Mouse (Mus musculus) spleen, adult 2 months (tissue): ENCODE measurements at regions not wholly inside any gene's neighbourhood (a gene's known extent, or its start where the extent isn't known, plus 50 kb on each side); places are given as distances from the start of the nearest gene placed in this dataset.

Experiments used
- DNase-seq, 2 experiments: peaks; one replicate each; pipeline versions ENCODE4 v3.0.0 to v3.0.0-alpha.2; 2012 to 2021; ENCODE audit warnings: low spot score in 2 of 2, low read depth in 1 of 2
- H3K27ac ChIP-seq: fragments of 200-500 bp; 2 replicates; pipeline ENCODE4 v1.5.1; 2012; ENCODE audit warnings: low read length, inconsistent platforms; ENCODE audit not compliant: insufficient read depth
- H3K27me3 ChIP-seq: fragments of 200-500 bp; 2 replicates; pipeline ENCODE4 v1.6.1; 2012; ENCODE audit warnings: mild to moderate bottlenecking, moderate library complexity, low read length, inconsistent platforms; ENCODE audit not compliant: control insufficient read depth, insufficient read depth
- H3K36me3 ChIP-seq: fragments of 200-500 bp; 2 replicates; pipeline ENCODE4 v1.6.1; 2012; ENCODE audit warnings: mild to moderate bottlenecking, low read length, inconsistent platforms; ENCODE audit not compliant: control insufficient read depth, insufficient read depth
- H3K4me1 ChIP-seq: fragments of 200-500 bp; 2 replicates; pipeline ENCODE4 v1.6.1; 2011; ENCODE audit warnings: inconsistent platforms; ENCODE audit not compliant: control insufficient read depth, insufficient read depth, insufficient read length
- H3K4me3 ChIP-seq: fragments of 200-500 bp; 2 replicates; pipeline ENCODE4 v1.5.1; 2011; ENCODE audit warnings: mild to moderate bottlenecking, inconsistent platforms; ENCODE audit not compliant: insufficient read depth, insufficient read length; ENCODE audit errors: extremely low read depth
- CTCF ChIP-seq: fragments of 200-500 bp; IDR thresholded peaks from 2 replicates; pipeline ENCODE4 v1.5.1; 2011; ENCODE audit warnings: mild to moderate bottlenecking, inconsistent platforms; ENCODE audit not compliant: insufficient read depth, insufficient read length, insufficient replicate concordance; ENCODE audit errors: extremely low read depth
- POLR2A ChIP-seq: fragments of 200-500 bp; IDR thresholded peaks from 2 replicates; pipeline ENCODE4 v1.6.1; 2011; ENCODE audit warnings: low read depth, low read length, inconsistent platforms
- WGBS: fragments of 180-500 bp; shearing (Covaris S2); methylation state at CpG from one replicate; pipeline ENCODE4 v1.1.7; 2018; 5-methylcytosine and 5-hydroxymethylcytosine counted together

- DNase-seq, result no peak
- Histone ChIP-seq H3K4me1 (no peaks in the 10 kb centered on the region; the same call in 1 of the 2 replicates), H3K4me3 (no peak overlapping the region), H3K36me3 (no peaks in the 10 kb centered on the region), H3K27ac (no peak overlapping the region), H3K27me3 (no peaks in the 10 kb centered on the region)
- 43% methylated on average over 26 of the region's 26 CpGs for WGBS
- no peak for TF ChIP-seq POLR2A
- no peak for TF ChIP-seq CTCF
Measured at GRCm38 (mm10) chr9:61509591-61510191, 137.5 kb downstream of the Tle3 start.

GRCm38 (mm10) chr9:61509091-61509490, 136.9 kb downstream of the Tle3 start:
- no peak for DNase-seq
- H3K27me3 ChIP-seq, result no peaks in the 10 kb centered on the region
- no peaks in the 10 kb centered on the region; the same call in 1 of the 2 replicates for H3K4me1 ChIP-seq
- no peak overlapping the region for H3K27ac ChIP-seq
- TF ChIP-seq POLR2A, result no peak
- no peak for TF ChIP-seq CTCF
- 75% methylated on average over 5 of the region's 5 CpGs for WGBS
- H3K36me3 ChIP-seq, result no peaks in the 10 kb centered on the region
- no peak overlapping the region for H3K4me3 ChIP-seq

DNA sequence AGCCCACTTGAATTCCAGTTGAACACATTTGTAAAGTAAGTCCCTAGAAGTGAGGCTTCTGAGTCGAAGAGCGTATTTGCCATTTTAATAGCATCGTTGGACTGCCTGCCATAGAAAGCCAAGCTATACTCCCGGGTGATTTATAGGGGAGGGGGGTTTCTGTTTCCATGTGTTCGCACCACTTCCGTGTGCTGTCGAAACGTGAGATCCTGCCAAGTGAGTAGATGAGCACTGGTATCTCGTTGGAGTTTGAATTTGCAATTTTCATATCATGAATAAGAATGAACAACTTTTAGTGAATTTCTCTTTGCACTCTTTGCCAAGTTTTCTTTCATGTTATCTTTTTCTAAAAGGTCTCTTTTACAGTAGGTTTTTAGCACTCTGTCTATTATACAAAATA, 128.7 kb downstream of the Tle3 start:
- Histone ChIP-seq H3K36me3 (no peaks in the 10 kb centered on the region), H3K27ac (no peak overlapping the region), H3K4me1 (peaks cover 3% of the 10 kb centered on the region; the same call in 1 of the 2 replicates), H3K4me3 (no peak overlapping the region), H3K27me3 (no peaks in the 10 kb centered on the region)
- TF ChIP-seq POLR2A (no peak), CTCF (no peak)
- DNase-seq, result no peak
- 94% methylated on average over 9 of the region's 9 CpGs for WGBS

DNA sequence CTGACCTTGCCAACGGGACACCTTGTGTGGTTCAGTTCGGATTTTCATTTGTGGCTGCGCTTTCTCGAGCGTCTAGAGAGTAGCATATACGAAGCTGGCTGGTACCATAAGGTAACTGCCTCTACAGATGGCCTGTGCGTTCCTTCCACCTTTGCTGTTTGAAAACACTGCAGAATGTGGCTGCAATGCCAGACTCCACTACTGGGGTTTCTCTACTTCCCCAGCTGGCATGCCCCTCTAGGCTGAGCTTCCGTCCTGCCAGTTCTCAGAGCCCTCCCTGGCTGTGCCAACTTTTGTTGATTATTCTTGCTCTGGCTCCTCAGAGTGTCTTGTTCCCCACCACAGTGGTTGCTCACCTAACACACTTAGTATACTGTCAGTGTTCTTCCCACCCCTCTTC, 120.7 kb downstream of the Tle3 start:
- H3K27ac ChIP-seq, result no peak overlapping the region
- TF ChIP-seq CTCF, result no peak
- no peak for TF ChIP-seq POLR2A
- WGBS, result 90% methylated on average over 8 of the region's 8 CpGs
- no peaks in the 10 kb centered on the region for H3K27me3 ChIP-seq
- H3K4me3 ChIP-seq, result no peak overlapping the region
- DNase-seq, result no peak
- H3K36me3 ChIP-seq, result no peaks in the 10 kb centered on the region
- H3K4me1 ChIP-seq, result peaks cover 5% of the 10 kb centered on the region; the same call in 1 of the 2 replicates

DNA sequence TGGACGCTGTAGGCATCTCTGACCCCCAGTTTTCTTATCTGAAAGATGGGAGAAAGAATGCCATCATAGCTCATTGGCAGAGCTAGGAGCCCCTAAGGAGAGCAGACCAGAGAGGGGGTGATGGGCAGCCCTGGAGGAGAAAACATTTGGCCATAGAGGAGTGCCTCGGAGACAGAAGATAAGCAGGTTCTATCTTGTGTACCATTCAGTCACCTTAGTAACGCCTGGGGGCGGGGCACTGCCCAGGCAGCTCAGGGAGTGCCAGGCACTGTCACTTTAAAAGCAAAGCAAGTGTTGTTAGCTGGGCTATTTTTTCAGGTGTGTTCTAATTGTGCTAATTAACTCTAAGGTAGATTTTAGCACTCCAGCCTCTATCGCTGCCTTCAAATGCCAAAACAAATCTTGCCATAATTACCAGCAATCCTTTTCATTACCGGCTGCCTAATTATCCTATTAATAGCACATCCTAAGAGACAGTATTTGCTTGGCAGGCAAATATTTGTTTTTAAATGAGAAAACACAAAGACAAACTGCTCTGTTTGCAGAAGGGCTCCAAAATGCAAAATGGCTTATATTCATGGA, 119.1 kb downstream of the Tle3 start:
- H3K27me3 ChIP-seq, result no peaks in the 10 kb centered on the region
- TF ChIP-seq POLR2A (no peak), CTCF (no peak)
- H3K27ac ChIP-seq, result no peak overlapping the region
- DNase-seq, result no peak
- peaks cover 5% of the 10 kb centered on the region; the same call in 1 of the 2 replicates for H3K4me1 ChIP-seq
- no peaks in the 10 kb centered on the region for H3K36me3 ChIP-seq
- WGBS, result 78% methylated on average over 6 of the region's 6 CpGs
- H3K4me3 ChIP-seq, result no peak overlapping the region

DNA sequence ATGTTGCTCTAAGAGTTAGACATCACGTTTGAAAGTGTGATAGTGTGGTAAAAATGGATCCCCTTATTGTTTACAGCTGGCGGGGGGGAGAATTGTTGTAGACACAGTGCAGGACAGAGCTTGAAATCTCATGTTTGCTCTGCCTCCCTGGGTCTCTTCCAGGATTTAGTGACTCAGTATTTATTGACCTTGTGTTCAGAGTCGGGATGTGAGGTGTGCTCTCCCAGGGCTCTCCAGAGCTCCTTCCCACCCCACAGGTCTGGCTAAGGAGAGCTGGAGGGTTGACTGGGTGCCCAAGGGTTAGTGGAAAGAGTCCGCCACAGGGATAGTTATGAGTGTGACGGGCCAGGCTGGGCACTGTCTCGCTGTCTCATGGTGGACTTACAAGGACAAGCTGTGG, 117.8 kb downstream of the Tle3 start:
- Histone ChIP-seq H3K27ac (no peak overlapping the region), H3K27me3 (no peaks in the 10 kb centered on the region), H3K36me3 (no peaks in the 10 kb centered on the region), H3K4me1 (no peaks in the 10 kb centered on the region), H3K4me3 (no peak overlapping the region)
- no peak for DNase-seq
- 75% methylated on average over 6 of the region's 6 CpGs for WGBS
- TF ChIP-seq POLR2A (no peak), CTCF (no peak)

GRCm38 (mm10) chr9:61489147-61489546, 117.0 kb downstream of the Tle3 start:
- Histone ChIP-seq H3K4me3 (no peak overlapping the region), H3K27ac (no peak overlapping the region), H3K36me3 (no peaks in the 10 kb centered on the region), H3K27me3 (no peaks in the 10 kb centered on the region), H3K4me1 (no peaks in the 10 kb centered on the region)
- WGBS, result 56% methylated on average over 9 of the region's 9 CpGs
- no peak for DNase-seq
- TF ChIP-seq CTCF (no peak), POLR2A (no peak)
